Mouse (Mus musculus) hindbrain, embryonic 12.5 days (tissue): ENCODE measurements around the gene Brat1. TPM values are rescaled to one million over a fixed set of nuclear protein-coding genes. Genes with fewer than 3 reads are reported as not detected.

Source experiments
- ATAC-seq: fragments of 200-750 bp; cut with Nextera tagmentation; 2 replicates; pipeline ENCODE4 v1.8.0; 2017; ENCODE audit warnings: moderate TSS enrichment; ENCODE audit not compliant: low FRiP score
- H3K27ac ChIP-seq: fragments of 300-500 bp; sonication (generic); 2 replicates; pipeline ENCODE4 v1.5.1; 2016; ENCODE audit warnings: mild to moderate bottlenecking
- H3K27me3 ChIP-seq: fragments of 300-500 bp; sonication (generic); 2 replicates; pipeline ENCODE4 v1.6.1; 2016; ENCODE audit warnings: mild to moderate bottlenecking
- H3K36me3 ChIP-seq: fragments of 300-500 bp; sonication (generic); 2 replicates; pipeline ENCODE4 v1.6.1; 2016; ENCODE audit warnings: mild to moderate bottlenecking
- H3K4me1 ChIP-seq: fragments of 300-500 bp; sonication (generic); 2 replicates; pipeline ENCODE4 v1.6.1; 2016
- H3K4me2 ChIP-seq: fragments of 300-500 bp; sonication (generic); replicated peaks from 2 replicates; pipeline ENCODE4 v1.6.1; 2016; ENCODE audit warnings: mild to moderate bottlenecking
- H3K4me3 ChIP-seq: fragments of 300-500 bp; sonication (generic); 2 replicates; pipeline ENCODE4 v1.5.1; 2016; ENCODE audit warnings: mild to moderate bottlenecking
- H3K9ac ChIP-seq: fragments of 300-500 bp; sonication (generic); 2 replicates; pipeline ENCODE4 v1.6.1; 2016; ENCODE audit warnings: mild to moderate bottlenecking, moderate library complexity
- H3K9me3 ChIP-seq: fragments of 300-500 bp; sonication (generic); replicated peaks from 2 replicates; pipeline ENCODE4 v1.6.1; 2016; ENCODE audit warnings: mild to moderate bottlenecking
- WGBS: fragments of 180-500 bp; shearing (Covaris S2); methylation state at CpG from one replicate; pipeline ENCODE4 v1.1.7; 2016; 5-methylcytosine and 5-hydroxymethylcytosine counted together
- polyA plus RNA-seq: library from polyadenylated mRNA; unstranded; fragments of >200 nt; fragmentation: Nextera tagmentation; extraction: Ambion mirVana; gene quantifications from 2 replicates; pipeline ENCODE4 v1.2.1, GENCODE M21; 2016

The Brat1 gene
- polyA plus RNA-seq, 1 experiment from 2014 or later = 25.7 TPM

GRCm38 (mm10) chr5:140703480-140704377 is 1.1 kb upstream of the Brat1 start:
- Histone ChIP-seq H3K27me3 (no peaks in the 10 kb centered on the region), H3K9ac (no peak overlapping the region), H3K4me2 (peak overlapping the region; percentile 73), H3K4me1 (peaks cover 36% of the 10 kb centered on the region), H3K9me3 (no peaks in the 10 kb centered on the region), H3K4me3 (peak overlapping the region; percentile 66), H3K36me3 (peaks cover 22% of the 10 kb centered on the region), H3K27ac (peak overlapping the region; percentile 88; the same call in 1 of the 2 replicates)
- WGBS = 41% methylated on average over 17 of the region's 17 CpGs
- ATAC-seq = no peak

DNA sequence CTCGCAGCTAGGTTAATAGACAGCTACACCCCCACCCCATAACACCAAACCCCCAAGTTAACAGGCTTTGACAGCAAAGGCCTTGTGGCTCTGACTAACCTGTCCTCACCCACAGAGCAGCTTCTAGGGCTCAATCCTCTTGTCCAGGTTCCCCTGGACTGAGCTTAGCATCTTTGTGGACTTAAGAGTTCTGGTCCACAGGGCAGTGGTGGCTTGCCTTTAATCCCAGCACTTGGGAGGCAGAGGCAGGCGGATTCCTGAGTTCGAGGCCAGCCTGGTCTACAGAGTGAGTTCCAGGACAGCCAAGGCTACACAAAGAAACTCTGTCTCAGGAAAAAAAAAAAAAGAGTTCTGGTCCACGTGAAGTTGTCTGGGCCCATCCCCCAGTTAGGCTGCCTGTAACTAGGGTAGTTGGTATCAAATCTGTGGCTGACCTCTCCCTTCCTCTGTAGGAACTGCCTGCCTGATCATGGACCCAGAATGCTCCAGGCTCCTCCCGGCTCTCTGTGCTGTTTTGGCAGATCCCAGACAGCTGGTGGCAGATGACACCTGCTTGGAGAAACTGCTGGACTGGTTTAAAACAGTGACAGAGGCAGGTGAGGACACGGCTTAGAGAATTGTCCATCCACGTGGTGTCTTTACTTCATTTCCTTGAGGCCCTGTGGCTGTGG is 825 bp downstream of the Brat1 start:
- peak overlapping the region; percentile 73; the same call in 1 of the 2 replicates for H3K27ac ChIP-seq
- H3K27me3 ChIP-seq = no peaks in the 10 kb centered on the region
- 62% methylated on average over 7 of the region's 7 CpGs for WGBS

GRCm38 (mm10) chr5:140710315-140710714 is 5.5 kb downstream of the Brat1 start:
- H3K4me3 ChIP-seq = no peak overlapping the region
- no peak overlapping the region for H3K27ac ChIP-seq
- ATAC-seq = no peak
- no peaks in the 10 kb centered on the region for H3K27me3 ChIP-seq
- no peak overlapping the region for H3K4me2 ChIP-seq
- H3K36me3 ChIP-seq = peaks cover 73% of the 10 kb centered on the region
- no peak overlapping the region for H3K9ac ChIP-seq
- 94% methylated on average over 6 of the region's 6 CpGs for WGBS
- H3K4me1 ChIP-seq = peaks cover 10% of the 10 kb centered on the region
- no peaks in the 10 kb centered on the region for H3K9me3 ChIP-seq

More for the DNA sequence above, 825 bp downstream of the Brat1 start:
- peak overlapping the region; percentile 66 for H3K4me3 ChIP-seq
- H3K9ac ChIP-seq = peak overlapping the region; percentile 78
- no peaks in the 10 kb centered on the region for H3K9me3 ChIP-seq
- H3K4me1 ChIP-seq = peaks cover 28% of the 10 kb centered on the region
- H3K4me2 ChIP-seq = peak overlapping the region; percentile 73
- no peak for ATAC-seq
- H3K36me3 ChIP-seq = peaks cover 27% of the 10 kb centered on the region

- H3K4me1 ChIP-seq = peaks cover 3% of the 10 kb centered on the region; the same call in 1 of the 2 replicates
- no peak overlapping the region for H3K27ac ChIP-seq
- no peak overlapping the region for H3K4me2 ChIP-seq
- H3K9ac ChIP-seq = no peak overlapping the region
- ATAC-seq = no peak
- 85% methylated on average over 5 of the region's 5 CpGs for WGBS
- no peaks in the 10 kb centered on the region for H3K9me3 ChIP-seq
- no peak overlapping the region for H3K4me3 ChIP-seq
- no peaks in the 10 kb centered on the region for H3K27me3 ChIP-seq
- H3K36me3 ChIP-seq = peaks cover 80% of the 10 kb centered on the region
These were observed 6.2 kb downstream of the Brat1 start for GRCm38 (mm10) chr5:140711040-140711439.

DNA sequence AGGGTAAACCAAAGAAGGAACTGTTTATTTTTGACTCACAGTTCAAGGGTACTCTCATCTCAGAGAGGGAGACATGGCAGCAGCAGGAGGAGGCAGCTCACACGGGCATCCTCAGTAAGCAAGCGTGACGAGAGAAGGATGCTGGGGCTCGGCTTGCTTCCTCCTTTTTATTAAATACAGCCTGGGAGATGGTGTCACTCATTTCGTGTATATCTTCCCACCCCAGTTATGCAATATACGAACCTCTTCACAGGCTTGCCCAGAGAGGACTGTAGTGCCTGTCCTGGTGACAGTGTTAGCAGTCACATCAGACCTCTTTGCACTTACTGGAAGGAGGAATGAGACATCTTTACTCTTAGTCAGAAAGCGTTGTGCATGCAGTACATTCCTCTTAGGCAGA is 16.0 kb downstream of the Brat1 start:
- 82% methylated on average over 7 of the region's 7 CpGs for WGBS
- Histone ChIP-seq H3K4me2 (no peak overlapping the region), H3K9me3 (no peaks in the 10 kb centered on the region), H3K27ac (no peak overlapping the region), H3K27me3 (no peaks in the 10 kb centered on the region), H3K9ac (no peak overlapping the region), H3K4me1 (0 out of 2 replicates have a peak, but pooled peaks cover 8% of the 10 kb centered on the region), H3K4me3 (no peak overlapping the region), H3K36me3 (peaks cover 46% of the 10 kb centered on the region)
- no peak for ATAC-seq

DNA sequence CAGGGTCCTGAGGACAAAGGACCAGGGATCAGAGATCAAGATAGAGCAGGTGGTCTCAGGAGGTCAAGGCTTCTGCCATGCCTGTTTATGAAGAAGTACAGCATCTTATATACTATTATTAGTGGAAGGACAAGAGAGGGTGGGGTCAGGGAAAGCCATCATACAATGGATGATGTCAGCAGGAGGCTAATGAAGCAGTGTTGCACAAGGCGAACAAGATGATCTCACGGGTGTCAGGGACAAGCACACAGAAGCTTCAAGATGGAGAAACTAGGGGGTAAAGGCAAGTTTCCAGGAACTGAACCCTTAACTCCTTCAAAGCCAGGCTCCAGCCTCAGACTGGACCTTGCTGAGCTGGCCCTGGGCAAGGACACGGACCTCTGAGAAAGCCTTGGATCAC is 17.3 kb downstream of the Brat1 start:
- whole genome bisulfite sequencing = 80% methylated on average over 3 of the region's 3 CpGs
- no peak for ATAC-seq
- H3K4me1 ChIP-seq = peaks cover 15% of the 10 kb centered on the region

DNA sequence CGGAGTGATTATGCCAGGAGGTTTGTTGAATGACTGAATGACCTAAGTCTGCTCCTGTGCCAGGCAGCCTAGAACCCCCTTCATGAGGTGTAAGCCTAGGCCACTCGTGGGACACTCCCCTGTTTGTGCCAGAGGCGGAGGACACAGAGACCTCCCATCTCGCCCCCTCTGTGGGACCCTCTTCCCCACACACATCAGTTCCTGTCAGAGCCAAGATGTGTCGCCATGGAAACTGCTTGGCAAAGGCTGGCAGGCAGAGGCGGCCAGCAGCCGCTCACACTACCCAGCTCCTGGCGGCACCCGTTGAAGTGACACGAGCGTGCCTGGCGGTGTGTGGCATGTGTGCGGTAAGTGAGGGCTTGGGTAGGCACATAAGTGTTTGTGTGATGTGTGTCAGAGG is 19.0 kb downstream of the Brat1 start, which contains the start of gene Amz1:
Amz1 (plus strand) TSS at position 306 of the 400 bp plus-strand sequence.
- H3K4me1 ChIP-seq = peaks cover 15% of the 10 kb centered on the region
- H3K27me3 ChIP-seq = no peaks in the 10 kb centered on the region
- peak; percentile 62 for ATAC-seq
- H3K4me2 ChIP-seq = no peak within 1 kb of the TSS
- H3K36me3 ChIP-seq = peaks cover 15% of the 10 kb centered on the region
- no peak within 1 kb of the TSS for H3K9ac ChIP-seq
- WGBS = 62% methylated on average over 13 of the region's 13 CpGs
- no peak within 1 kb of the TSS for H3K27ac ChIP-seq
- no peak within 1 kb of the TSS for H3K4me3 ChIP-seq
- H3K9me3 ChIP-seq = no peaks in the 10 kb centered on the region

More for the DNA sequence above, 17.3 kb downstream of the Brat1 start:
- Histone ChIP-seq H3K27ac (no peak overlapping the region), H3K27me3 (no peaks in the 10 kb centered on the region), H3K36me3 (peaks cover 32% of the 10 kb centered on the region), H3K9me3 (no peaks in the 10 kb centered on the region), H3K4me2 (no peak overlapping the region), H3K4me3 (no peak overlapping the region), H3K9ac (no peak overlapping the region)

GRCm38 (mm10) chr5:140726062-140726839 is 21.4 kb downstream of the Brat1 start:
- Histone ChIP-seq H3K27me3 (no peaks in the 10 kb centered on the region), H3K27ac (peak overlapping the region; percentile 71), H3K4me3 (no peak overlapping the region), H3K4me1 (peaks cover 15% of the 10 kb centered on the region), H3K9ac (no peak overlapping the region), H3K9me3 (no peaks in the 10 kb centered on the region), H3K36me3 (no peaks in the 10 kb centered on the region), H3K4me2 (no peak overlapping the region)
- WGBS = 70% methylated on average over 7 of the region's 7 CpGs
- ATAC-seq = peak; percentile 84

GRCm38 (mm10) chr5:140726946-140727740 is 22.3 kb downstream of the Brat1 start:
- Histone ChIP-seq H3K27ac (no peak overlapping the region), H3K4me1 (peaks cover 15% of the 10 kb centered on the region), H3K9ac (no peak overlapping the region), H3K4me3 (no peak overlapping the region), H3K9me3 (no peaks in the 10 kb centered on the region), H3K36me3 (no peaks in the 10 kb centered on the region), H3K27me3 (no peaks in the 10 kb centered on the region), H3K4me2 (no peak overlapping the region)
- no peak for ATAC-seq
- WGBS = 84% methylated on average over 17 of the region's 17 CpGs

GRCm38 (mm10) chr5:140731040-140731797 is 26.4 kb downstream of the Brat1 start:
- Histone ChIP-seq H3K4me2 (no peak overlapping the region), H3K9ac (no peak overlapping the region), H3K9me3 (0 out of 2 replicates have a peak, but pooled peaks cover 3% of the 10 kb centered on the region), H3K4me1 (peaks cover 8% of the 10 kb centered on the region), H3K27ac (no peak overlapping the region), H3K4me3 (no peak overlapping the region), H3K27me3 (peaks cover 21% of the 10 kb centered on the region), H3K36me3 (no peaks in the 10 kb centered on the region)
- 86% methylated on average over 11 of the region's 11 CpGs for WGBS
- no peak for ATAC-seq

- H3K9me3 ChIP-seq = 0 out of 2 replicates have a peak, but pooled peaks cover 5% of the 10 kb centered on the region
- H3K36me3 ChIP-seq = no peaks in the 10 kb centered on the region
- no peak overlapping the region for H3K4me3 ChIP-seq
- no peak overlapping the region for H3K4me2 ChIP-seq
- peaks cover 5% of the 10 kb centered on the region for H3K4me1 ChIP-seq
- peaks cover 30% of the 10 kb centered on the region for H3K27me3 ChIP-seq
- H3K27ac ChIP-seq = no peak overlapping the region
- WGBS = 63% methylated on average over 4 of the region's 4 CpGs
- H3K9ac ChIP-seq = no peak overlapping the region
- no peak for ATAC-seq
These were observed 27.4 kb downstream of the Brat1 start for GRCm38 (mm10) chr5:140732195-140732594.
